Mouse (Mus musculus): ENCODE data around the gene March11.

Gene March11

GRCm38 (mm10) chr15:26374232-26374631, 65.4 kb downstream of the March11 start:
- no peak for DNase-seq (ENCODE audit: low spot score in 2 of 2)

- DNase-seq (ENCODE audit: low spot score in 2 of 2) = no peak
Measured at GRCm38 (mm10) chr15:26374946-26375345, 66.1 kb downstream of the March11 start.

- no peak for DNase-seq (ENCODE audit: low spot score in 2 of 2)
Measured at GRCm38 (mm10) chr15:26377355-26377754, 68.5 kb downstream of the March11 start.

- no peak for DNase-seq (ENCODE audit: low spot score in 2 of 2)
Measured at GRCm38 (mm10) chr15:26378879-26379278, 70.0 kb downstream of the March11 start.

GRCm38 (mm10) chr15:26379831-26380230, 71.0 kb downstream of the March11 start:
- no peak for DNase-seq (ENCODE audit: low spot score in 2 of 2)

- DNase-seq (ENCODE audit: low spot score in 2 of 2) = no peak
Measured at GRCm38 (mm10) chr15:26380844-26381243, 72.0 kb downstream of the March11 start.

- DNase-seq (ENCODE audit: low spot score in 2 of 2) = no peak
Measured at GRCm38 (mm10) chr15:26390001-26390400, 81.2 kb downstream of the March11 start.

- no peak for DNase-seq (ENCODE audit: low spot score in 2 of 2)
Measured at GRCm38 (mm10) chr15:26396556-26396955, 87.7 kb downstream of the March11 start.

GRCm38 (mm10) chr15:26425284-26425683, 116.4 kb downstream of the March11 start:
- DNase-seq (ENCODE audit: low spot score in 2 of 2) = no peak

- no peak for DNase-seq (ENCODE audit: low spot score in 2 of 2)
Measured at GRCm38 (mm10) chr15:26426231-26426630, 117.4 kb downstream of the March11 start.

- no peak for DNase-seq (ENCODE audit: low spot score in 2 of 2)
Measured at GRCm38 (mm10) chr15:26430565-26430964, 121.7 kb downstream of the March11 start.

GRCm38 (mm10) chr15:26432676-26433075, 123.8 kb downstream of the March11 start:
- no peak for DNase-seq (ENCODE audit: low spot score in 2 of 2)

- DNase-seq (ENCODE audit: low spot score in 2 of 2) = no peak
Measured at GRCm38 (mm10) chr15:26435725-26436124, 126.9 kb downstream of the March11 start.

- no peak for DNase-seq (ENCODE audit: low spot score in 2 of 2)
Measured at GRCm38 (mm10) chr15:26437113-26437512, 128.3 kb downstream of the March11 start.
